Mouse (Mus musculus) hindbrain, embryonic 11.5 days (tissue): ENCODE data around the gene Zfp362. TPM values are rescaled to one million over a fixed set of nuclear protein-coding genes. Genes with fewer than 3 reads are reported as not detected.

Experiments used
- ATAC-seq: fragments of 200-750 bp; cut with Nextera tagmentation; 2 replicates; pipeline ENCODE4 v1.8.0; 2017; ENCODE audit warnings: mild to moderate bottlenecking, moderate TSS enrichment, moderate library complexity; ENCODE audit not compliant: low FRiP score
- DNase-seq: peaks from one replicate; pipeline ENCODE4 v3.0.0-alpha.2; 2015; ENCODE audit warnings: low spot score
- H3K27ac ChIP-seq: fragments of 300-500 bp; sonication (generic); 2 replicates; pipeline ENCODE4 v1.5.1; 2014; ENCODE audit warnings: mild to moderate bottlenecking, low read depth, low read length
- H3K27me3 ChIP-seq: fragments of 300-500 bp; sonication (generic); 2 replicates; pipeline ENCODE4 v1.6.1; 2014; ENCODE audit warnings: mild to moderate bottlenecking, low read length, moderate library complexity, mixed read lengths; ENCODE audit not compliant: control insufficient read depth, insufficient read depth
- H3K36me3 ChIP-seq: fragments of 300-500 bp; sonication (generic); 2 replicates; pipeline ENCODE4 v1.6.1; 2014; ENCODE audit warnings: mild to moderate bottlenecking, low read length, moderate library complexity, mixed read lengths; ENCODE audit not compliant: control insufficient read depth, insufficient read depth
- H3K4me1 ChIP-seq: fragments of 300-500 bp; sonication (generic); replicated peaks from 2 replicates; pipeline ENCODE4 v1.6.1; 2014; ENCODE audit warnings: low read length, mixed read lengths; ENCODE audit not compliant: control insufficient read depth, insufficient read depth
- H3K4me2 ChIP-seq: fragments of 300-500 bp; sonication (generic); replicated peaks from 2 replicates; pipeline ENCODE4 v1.6.1; 2014; ENCODE audit warnings: mild to moderate bottlenecking, low read depth, low read length
- H3K4me3 ChIP-seq: fragments of 300-500 bp; sonication (generic); 2 replicates; pipeline ENCODE4 v1.5.1; 2014; ENCODE audit warnings: low read depth, low read length
- H3K9ac ChIP-seq: fragments of 300-500 bp; sonication (generic); 2 replicates; pipeline ENCODE4 v1.6.1; 2014; ENCODE audit warnings: low read depth, low read length
- H3K9me3 ChIP-seq: fragments of 300-500 bp; sonication (generic); 2 replicates; pipeline ENCODE4 v1.6.1; 2016; ENCODE audit warnings: low read length; ENCODE audit not compliant: control insufficient read depth
- WGBS: fragments of 180-500 bp; shearing (Covaris S2); extraction: QIAGEN DNeasy Blood & Tissue Kit; methylation state at CpG from one replicate; pipeline ENCODE4 v1.1.7; 2014; 5-methylcytosine and 5-hydroxymethylcytosine counted together
- polyA plus RNA-seq: library from polyadenylated mRNA; unstranded; fragments of >200 nt; fragmentation: Nextera tagmentation; extraction: Ambion mirVana; gene quantifications from 2 replicates; pipeline ENCODE4 v1.2.1, GENCODE M21; 2014

Gene Zfp362
- polyA plus RNA-seq, 1 experiment from 2014 or later: 30.4 TPM

DNA sequence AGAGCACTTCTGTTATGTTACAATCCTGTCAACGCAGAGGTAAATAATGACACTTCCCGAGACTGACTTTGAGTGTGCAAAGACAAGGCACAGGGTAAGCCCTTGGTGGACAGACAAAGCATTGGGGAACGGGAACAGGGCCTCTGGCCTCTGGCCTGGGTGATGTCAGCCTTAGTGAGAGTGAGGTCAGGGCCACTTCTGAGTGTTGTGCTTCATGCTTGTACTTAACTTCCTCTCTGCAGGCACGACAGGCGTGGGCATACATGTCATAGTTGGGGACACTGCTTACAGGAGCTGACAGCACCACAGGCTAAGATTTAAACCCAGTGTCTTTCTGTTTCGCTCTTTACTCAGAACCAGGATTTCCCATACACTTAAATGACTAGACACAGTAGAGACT lies 72.3 kb downstream of the Zfp362 start:
- H3K4me2 ChIP-seq: 0 out of 2 replicates have a peak overlapping the region, but pooled peaks have one; percentile 1

DNA sequence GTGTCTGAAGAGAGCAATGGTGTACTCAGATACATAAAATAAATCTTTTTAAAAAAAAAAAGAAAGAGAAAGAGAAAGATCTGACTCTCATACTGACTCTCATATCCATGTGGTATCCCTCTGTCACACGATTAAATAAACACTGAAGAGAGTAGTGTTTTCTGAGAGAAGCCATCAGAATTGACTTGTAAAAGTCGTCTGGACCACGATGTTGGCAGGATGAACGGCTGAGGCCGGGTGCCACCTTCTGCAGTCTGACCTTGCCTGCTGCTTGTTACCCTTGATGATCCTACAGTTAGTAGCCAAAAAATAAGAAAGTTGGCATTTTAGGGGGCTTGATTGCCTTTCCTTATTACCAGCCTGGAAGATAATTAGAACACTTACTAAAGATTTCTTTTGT lies 73.1 kb downstream of the Zfp362 start:
- H3K9ac ChIP-seq: no peak overlapping the region
- H3K4me1 ChIP-seq: peaks cover 46% of the 10 kb centered on the region
- H3K36me3 ChIP-seq: 0 out of 2 replicates have a peak, but pooled peaks cover 2% of the 10 kb centered on the region
- ATAC-seq (no peak), DNase-seq (no peak)
- H3K4me2 ChIP-seq: no peak overlapping the region
- H3K4me3 ChIP-seq: no peak overlapping the region
- H3K27me3 ChIP-seq: no peaks in the 10 kb centered on the region
- WGBS: 72% methylated on average over 5 of the region's 5 CpGs
- H3K27ac ChIP-seq: no peak overlapping the region
- H3K9me3 ChIP-seq: no peaks in the 10 kb centered on the region

More for the DNA sequence above, 72.3 kb downstream of the Zfp362 start:
- Histone ChIP-seq H3K4me3 (no peak overlapping the region), H3K27me3 (no peaks in the 10 kb centered on the region), H3K36me3 (0 out of 2 replicates have a peak, but pooled peaks cover 2% of the 10 kb centered on the region), H3K27ac (peak overlapping the region; percentile 2), H3K9me3 (no peaks in the 10 kb centered on the region), H3K4me1 (peaks cover 50% of the 10 kb centered on the region), H3K9ac (peak overlapping the region; percentile 42)
- no peak for ATAC-seq
- 45% methylated on average over 6 of the region's 6 CpGs for WGBS
- DNase-seq: no peak

DNA sequence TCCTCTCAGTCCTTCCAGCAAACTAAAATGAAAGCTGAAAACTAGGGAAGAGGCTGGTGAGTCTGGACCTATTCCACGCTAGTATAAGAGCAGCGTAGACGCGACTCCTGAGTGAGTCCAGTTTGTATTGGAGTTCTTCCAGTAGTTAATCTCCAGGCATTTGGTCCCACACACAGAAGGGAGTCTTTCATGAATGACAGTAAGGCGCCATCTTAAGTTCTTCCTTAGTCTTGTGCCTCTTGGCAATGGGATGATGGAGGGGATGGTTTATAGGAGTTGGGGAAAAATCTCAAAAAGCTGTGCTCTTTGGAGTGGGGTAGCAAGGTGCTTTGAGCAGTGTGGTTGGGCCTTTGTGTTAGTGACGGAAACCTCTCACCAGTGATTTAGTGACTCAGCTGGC lies 75.6 kb downstream of the Zfp362 start:
- ATAC-seq: no peak
- Histone ChIP-seq H3K27me3 (no peaks in the 10 kb centered on the region), H3K9ac (peak overlapping the region; percentile 100; the same call in 1 of the 2 replicates), H3K9me3 (no peaks in the 10 kb centered on the region), H3K27ac (no peak overlapping the region), H3K4me2 (peak overlapping the region; percentile 98), H3K36me3 (0 out of 2 replicates have a peak, but pooled peaks cover 2% of the 10 kb centered on the region), H3K4me3 (peak overlapping the region; percentile 99), H3K4me1 (peaks cover 29% of the 10 kb centered on the region)
- 79% methylated on average over 6 of the region's 6 CpGs for WGBS
- no peak for DNase-seq

- Histone ChIP-seq H3K4me2 (peak overlapping the region; percentile 98), H3K9ac (peak overlapping the region; percentile 100), H3K4me3 (peak overlapping the region; percentile 99), H3K9me3 (no peaks in the 10 kb centered on the region), H3K4me1 (peaks cover 27% of the 10 kb centered on the region), H3K36me3 (0 out of 2 replicates have a peak, but pooled peaks cover 2% of the 10 kb centered on the region), H3K27me3 (0 out of 2 replicates have a peak, but pooled peaks cover 2% of the 10 kb centered on the region), H3K27ac (peak overlapping the region; percentile 54; the same call in 1 of the 2 replicates)
- WGBS: 22% methylated on average over 5 of the region's 5 CpGs
- DNase-seq (no peak), ATAC-seq (no peak)
Observed at GRCm38 (mm10) chr4:128729709-128730037, 76.2 kb downstream of the Zfp362 start.

DNA sequence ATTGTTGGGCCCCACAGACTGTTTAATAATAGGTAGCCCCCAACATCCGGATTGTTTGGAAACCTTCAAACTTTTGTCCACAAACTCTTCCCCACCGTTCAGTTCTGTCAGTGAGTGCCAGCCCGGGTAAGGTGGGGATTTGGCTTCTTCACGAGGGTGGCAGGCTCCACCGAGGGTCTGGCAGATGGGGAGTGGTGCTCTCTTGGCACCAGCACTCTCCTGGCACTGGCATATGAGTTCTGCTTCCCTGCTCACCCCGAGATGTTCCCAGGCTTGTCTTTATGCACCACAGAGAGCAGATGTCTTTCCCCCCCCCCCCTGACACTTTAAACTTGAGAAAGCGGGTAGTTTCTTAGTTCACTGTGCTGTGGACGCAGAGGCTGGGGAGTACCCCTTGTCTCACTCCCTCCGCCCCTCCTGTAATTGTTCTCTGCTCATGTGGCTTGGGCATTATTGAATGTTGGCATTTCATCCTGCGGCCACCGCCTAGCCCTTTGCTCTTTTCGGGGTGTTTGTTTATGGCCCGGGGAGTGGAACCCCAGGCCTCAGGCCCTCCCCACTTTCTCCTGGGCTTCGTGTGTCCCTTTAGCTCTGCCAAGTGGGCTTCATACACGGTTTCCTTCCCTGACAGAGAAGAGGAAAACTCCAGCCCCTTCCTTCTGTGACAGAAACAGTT lies 76.7 kb downstream of the Zfp362 start:
- WGBS: 12% methylated on average over 15 of the region's 15 CpGs
- DNase-seq: no peak
- Histone ChIP-seq H3K27ac (peak overlapping the region; percentile 54; the same call in 1 of the 2 replicates), H3K27me3 (0 out of 2 replicates have a peak, but pooled peaks cover 2% of the 10 kb centered on the region), H3K36me3 (0 out of 2 replicates have a peak, but pooled peaks cover 2% of the 10 kb centered on the region), H3K4me2 (peak overlapping the region; percentile 98), H3K9ac (peak overlapping the region; percentile 100), H3K9me3 (no peaks in the 10 kb centered on the region), H3K4me1 (peaks cover 22% of the 10 kb centered on the region), H3K4me3 (peak overlapping the region; percentile 99)
- no peak for ATAC-seq

GRCm38 (mm10) chr4:128728431-128728851 lies 77.4 kb downstream of the Zfp362 start:
- H3K36me3 ChIP-seq: 0 out of 2 replicates have a peak, but pooled peaks cover 2% of the 10 kb centered on the region
- ATAC-seq (no peak), DNase-seq (no peak)
- no peaks in the 10 kb centered on the region for H3K9me3 ChIP-seq
- H3K4me2 ChIP-seq: peak overlapping the region; percentile 98
- peak overlapping the region; percentile 99 for H3K4me3 ChIP-seq
- peak overlapping the region; percentile 96 for H3K27ac ChIP-seq
- peaks cover 16% of the 10 kb centered on the region for H3K4me1 ChIP-seq
- H3K27me3 ChIP-seq: 0 out of 2 replicates have a peak, but pooled peaks cover 2% of the 10 kb centered on the region
- H3K9ac ChIP-seq: peak overlapping the region; percentile 100
- 0% methylated on average over 5 of the region's 5 CpGs for WGBS

- peak overlapping the region; percentile 98 for H3K4me2 ChIP-seq
- H3K4me1 ChIP-seq: peaks cover 13% of the 10 kb centered on the region
- WGBS: 2% methylated on average over 49 of the region's 65 CpGs
- H3K9me3 ChIP-seq: no peaks in the 10 kb centered on the region
- 0 out of 2 replicates have a peak, but pooled peaks cover 2% of the 10 kb centered on the region for H3K27me3 ChIP-seq
- H3K9ac ChIP-seq: peak overlapping the region; percentile 100
- DNase-seq (peak; percentile 59), ATAC-seq (peak; percentile 66)
- H3K4me3 ChIP-seq: peak overlapping the region; percentile 99
- peak overlapping the region; percentile 96 for H3K27ac ChIP-seq
- H3K36me3 ChIP-seq: no peaks in the 10 kb centered on the region
Observed at GRCm38 (mm10) chr4:128727721-128728430, 78.0 kb downstream of the Zfp362 start.

GRCm38 (mm10) chr4:128727019-128727720 lies 78.7 kb downstream of the Zfp362 start:
- H3K36me3 ChIP-seq: no peaks in the 10 kb centered on the region
- ATAC-seq: peak; percentile 90
- 0 out of 2 replicates have a peak, but pooled peaks cover 2% of the 10 kb centered on the region for H3K27me3 ChIP-seq
- H3K27ac ChIP-seq: peak overlapping the region; percentile 96
- H3K4me2 ChIP-seq: peak overlapping the region; percentile 98
- peak; percentile 92 for DNase-seq
- H3K4me1 ChIP-seq: peaks cover 15% of the 10 kb centered on the region
- peak overlapping the region; percentile 100 for H3K9ac ChIP-seq
- peak overlapping the region; percentile 99 for H3K4me3 ChIP-seq
- no peaks in the 10 kb centered on the region for H3K9me3 ChIP-seq
- 4% methylated on average over 43 of the region's 68 CpGs for WGBS
